Mouse (Mus musculus) brain, embryonic 18.5 days (tissue): ENCODE data around the gene Mettl7a3.

Experiments used
- DNase-seq: peaks from one replicate; pipeline ENCODE4 v3.0.0-alpha.2; 2012; ENCODE audit warnings: low read depth, low spot score

Mettl7a3 gene

GRCm38 (mm10) chr15:100388224-100388835, 53.6 kb downstream of the Mettl7a3 start:
- no peak for DNase-seq

- no peak for DNase-seq
Measured at GRCm38 (mm10) chr15:100388886-100389285, 54.2 kb downstream of the Mettl7a3 start.
